Mouse (Mus musculus): ENCODE results near the gene Sp2. TPM values are rescaled to one million over a fixed set of nuclear protein-coding genes. Genes with fewer than 3 reads are reported as not detected.

The Sp2 gene
- total RNA-seq (2015; ENCODE audit: low replicate concordance) (16.1 and 17.1 TPM in 2 replicates), total RNA-seq (2017; ENCODE audit: low replicate concordance) (4.4 and 6.1 TPM in 2 replicates)

- ATAC-seq (replicated peaks; ENCODE audit: low FRiP score, poor library complexity, severe bottlenecking), result no peak
Observed at GRCm38 (mm10) chr11:96982859-96983258, at the start of gene Sp2. TSS of gene Sp2 (minus strand) at chr11:96982959.

DNA sequence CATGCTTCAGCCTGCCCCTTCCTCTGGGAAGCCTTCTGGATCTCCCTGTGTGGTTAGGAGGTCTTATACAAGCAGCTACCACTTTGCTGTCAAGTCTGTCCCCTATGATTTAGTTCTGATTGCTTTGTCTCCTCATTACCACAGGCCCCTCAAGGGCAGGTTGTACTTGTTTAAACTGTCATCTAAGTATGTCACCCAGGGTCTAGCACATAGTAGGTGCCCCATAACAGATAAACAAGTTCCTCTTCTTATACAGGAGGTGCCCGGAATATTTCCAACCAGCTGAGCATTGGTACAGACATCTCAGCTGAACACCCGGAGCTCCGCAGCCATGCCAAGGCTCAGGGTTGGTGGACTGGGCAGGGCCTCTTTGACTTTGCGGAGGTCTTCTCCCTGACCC, 49.7 kb upstream of the Sp2 start:
- no peak for ATAC-seq (replicated peaks; ENCODE audit: low FRiP score, poor library complexity, severe bottlenecking)

DNA sequence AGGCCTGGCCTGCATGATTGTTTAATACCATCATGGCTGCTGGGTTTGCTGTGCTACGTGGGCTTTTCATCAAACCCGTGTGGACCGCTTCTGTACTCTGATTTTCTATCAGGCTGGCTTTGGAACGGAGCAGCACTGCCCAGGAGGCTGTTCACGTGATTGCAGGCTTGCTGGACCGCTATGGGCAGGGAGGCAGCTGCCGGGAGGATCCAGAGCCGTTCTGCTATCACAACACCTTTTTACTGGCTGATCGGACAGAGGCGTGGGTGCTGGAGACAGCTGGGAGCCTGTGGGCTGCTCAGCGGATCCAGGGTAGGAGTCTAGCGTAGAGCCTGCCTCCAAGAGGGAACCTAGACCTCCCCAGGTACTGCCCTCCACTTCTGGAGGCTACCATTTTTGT, 49.2 kb upstream of the Sp2 start:
- no peak for ATAC-seq (replicated peaks; ENCODE audit: low FRiP score, poor library complexity, severe bottlenecking)

DNA sequence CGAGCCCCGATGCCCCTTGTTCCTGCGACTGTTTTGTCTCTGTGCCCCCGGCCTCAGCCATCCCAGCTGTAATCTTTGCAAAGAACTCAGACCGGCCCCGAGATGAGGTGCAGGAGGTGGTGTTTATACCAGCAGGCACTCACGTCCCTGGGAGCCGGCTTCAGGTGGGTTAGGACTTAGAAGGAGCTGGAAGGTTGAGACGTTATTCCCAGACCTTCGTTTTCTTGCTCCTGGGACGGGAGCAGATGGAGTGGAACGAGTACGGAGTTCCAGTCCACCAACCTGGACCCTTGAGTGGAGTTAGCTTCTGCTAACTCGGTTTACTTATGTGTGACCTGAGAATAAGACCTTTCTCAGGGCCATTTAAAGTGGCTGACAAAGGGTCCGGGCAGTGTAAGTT, 47.7 kb upstream of the Sp2 start:
- ATAC-seq (replicated peaks; ENCODE audit: low FRiP score, poor library complexity, severe bottlenecking), result no peak

- peak; percentile 85 for ATAC-seq (replicated peaks; ENCODE audit: low FRiP score, poor library complexity, severe bottlenecking)
Observed at GRCm38 (mm10) chr11:97029686-97030417, 47.1 kb upstream of the Sp2 start, which contains the start of gene Scrn2. TSS of gene Scrn2 (plus strand) at chr11:97029938.

GRCm38 (mm10) chr11:97025721-97026344, 43.1 kb upstream of the Sp2 start:
- ATAC-seq (replicated peaks; ENCODE audit: low FRiP score, poor library complexity, severe bottlenecking), result peak; percentile 78

- ATAC-seq (replicated peaks; ENCODE audit: low FRiP score, poor library complexity, severe bottlenecking), result no peak
Observed at GRCm38 (mm10) chr11:97024977-97025376, 42.2 kb upstream of the Sp2 start.

GRCm38 (mm10) chr11:97021873-97022484, 39.2 kb upstream of the Sp2 start:
- ATAC-seq (replicated peaks; ENCODE audit: low FRiP score, poor library complexity, severe bottlenecking), result peak; percentile 24; the same call in 1 of the 2 replicates

DNA sequence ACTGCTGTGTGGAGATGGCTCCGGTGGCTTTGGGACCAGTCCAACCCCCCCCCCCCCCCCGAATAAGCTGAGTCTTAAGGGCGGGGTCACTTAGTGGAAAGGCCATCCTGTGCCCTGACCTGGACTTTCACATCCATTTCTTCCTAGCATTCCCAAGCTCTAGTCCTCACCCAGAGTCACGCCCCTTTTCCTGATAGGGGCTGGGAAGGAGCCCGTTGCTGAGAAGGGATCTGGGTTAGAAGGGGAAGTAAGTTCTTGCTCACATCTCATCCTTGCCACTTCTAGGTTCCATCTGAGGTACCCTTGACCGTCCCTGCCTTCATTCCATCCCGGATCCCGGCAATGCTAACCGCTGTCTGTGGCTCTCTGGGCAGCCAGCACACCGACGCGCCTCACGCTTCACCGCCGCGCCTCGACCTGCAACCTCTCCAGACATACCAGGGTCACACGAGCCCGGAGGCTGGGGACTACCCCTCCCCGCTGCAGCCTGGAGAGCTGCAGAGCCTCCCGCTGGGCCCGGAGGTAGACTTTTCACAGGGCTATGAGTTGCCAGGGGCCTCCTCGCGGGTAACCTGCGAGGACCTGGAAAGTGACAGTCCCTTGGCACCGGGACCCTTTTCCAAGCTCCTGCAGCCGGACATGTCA, 38.5 kb upstream of the Sp2 start:
- ATAC-seq (replicated peaks; ENCODE audit: low FRiP score, poor library complexity, severe bottlenecking), result no peak

GRCm38 (mm10) chr11:97019345-97019708, 36.6 kb upstream of the Sp2 start:
- no peak for ATAC-seq (replicated peaks; ENCODE audit: low FRiP score, poor library complexity, severe bottlenecking)

DNA sequence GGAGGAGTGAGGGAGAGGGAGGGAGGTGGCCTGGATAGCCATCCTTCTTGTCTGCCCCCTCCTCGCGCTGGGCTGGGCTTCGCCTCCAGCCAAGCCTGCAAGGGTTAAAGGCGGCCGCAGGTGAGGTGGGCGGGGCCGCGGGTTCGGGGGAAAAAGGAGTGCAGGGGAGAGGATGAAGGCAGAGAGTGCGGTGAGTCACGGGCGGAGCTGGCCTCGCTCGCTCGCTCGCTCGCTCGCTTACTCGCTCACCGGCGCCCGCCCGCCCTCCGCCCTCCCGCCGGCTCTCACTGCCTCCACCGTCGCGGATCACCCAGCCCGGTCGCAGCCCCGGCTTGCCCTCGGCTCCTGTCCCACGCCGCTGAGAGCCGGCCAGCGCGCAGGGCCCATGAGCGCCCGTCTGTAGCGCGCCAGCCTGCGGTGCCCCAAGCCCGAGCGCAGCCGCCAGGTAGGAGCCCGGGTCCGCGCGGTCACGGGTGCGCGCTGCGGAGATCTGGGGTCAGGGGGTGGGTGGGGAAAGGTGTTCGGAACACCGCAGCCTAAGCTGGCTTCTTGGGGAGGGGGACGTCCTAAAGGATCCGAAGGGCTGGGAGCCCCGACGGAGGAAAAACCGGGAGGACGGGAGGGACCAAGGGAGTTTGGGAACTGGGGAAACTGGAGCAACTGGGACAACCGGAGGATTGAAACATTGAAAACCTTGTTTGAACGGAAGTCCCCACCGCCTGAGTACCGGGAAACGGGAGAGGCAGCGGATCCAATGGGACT, 36.0 kb upstream of the Sp2 start:
- ATAC-seq (replicated peaks; ENCODE audit: low FRiP score, poor library complexity, severe bottlenecking), result no peak

DNA sequence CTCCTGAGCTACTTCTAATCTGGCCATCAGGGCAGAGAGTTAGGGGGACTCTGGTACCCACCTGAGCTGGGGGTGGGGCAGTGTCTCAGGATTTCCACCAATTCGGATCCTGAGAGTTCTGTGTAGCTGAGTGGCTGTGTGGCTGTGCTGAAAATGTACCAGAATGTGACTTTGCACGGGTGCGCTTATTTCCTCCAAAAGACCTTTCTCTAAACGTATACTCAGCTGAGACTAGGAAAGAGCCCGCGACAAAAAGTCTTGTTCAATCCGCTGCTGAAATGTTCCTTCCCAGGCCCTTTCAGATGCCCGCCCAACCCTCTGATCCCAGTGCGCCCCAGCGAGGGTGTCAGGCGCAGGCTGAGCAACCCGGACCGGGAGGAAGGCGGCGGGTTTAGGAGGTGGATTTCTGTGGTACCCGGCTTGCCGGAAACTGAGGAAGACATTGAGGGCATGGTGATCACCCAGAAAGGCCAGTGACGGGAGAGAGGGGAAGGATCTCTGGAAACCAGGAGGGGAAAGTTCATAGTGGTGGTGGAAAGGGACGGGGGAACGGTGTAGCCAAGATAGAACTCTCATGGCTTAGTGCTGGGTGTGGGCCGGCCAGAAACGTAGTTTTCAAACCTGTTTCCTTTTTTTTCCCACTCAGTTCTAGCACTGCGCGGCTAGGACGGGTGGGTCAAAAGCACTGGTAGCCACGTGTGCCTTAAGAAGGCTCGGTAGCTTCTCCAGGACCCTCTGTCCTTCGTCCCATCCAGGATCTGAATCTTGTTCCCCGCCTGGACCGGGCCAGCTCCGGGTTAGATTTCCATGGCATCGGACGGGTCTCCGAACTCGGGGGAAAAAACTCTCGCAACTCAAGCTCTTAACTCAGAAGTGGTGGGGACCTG, 35.2 kb upstream of the Sp2 start:
- no peak for ATAC-seq (replicated peaks; ENCODE audit: low FRiP score, poor library complexity, severe bottlenecking)

DNA sequence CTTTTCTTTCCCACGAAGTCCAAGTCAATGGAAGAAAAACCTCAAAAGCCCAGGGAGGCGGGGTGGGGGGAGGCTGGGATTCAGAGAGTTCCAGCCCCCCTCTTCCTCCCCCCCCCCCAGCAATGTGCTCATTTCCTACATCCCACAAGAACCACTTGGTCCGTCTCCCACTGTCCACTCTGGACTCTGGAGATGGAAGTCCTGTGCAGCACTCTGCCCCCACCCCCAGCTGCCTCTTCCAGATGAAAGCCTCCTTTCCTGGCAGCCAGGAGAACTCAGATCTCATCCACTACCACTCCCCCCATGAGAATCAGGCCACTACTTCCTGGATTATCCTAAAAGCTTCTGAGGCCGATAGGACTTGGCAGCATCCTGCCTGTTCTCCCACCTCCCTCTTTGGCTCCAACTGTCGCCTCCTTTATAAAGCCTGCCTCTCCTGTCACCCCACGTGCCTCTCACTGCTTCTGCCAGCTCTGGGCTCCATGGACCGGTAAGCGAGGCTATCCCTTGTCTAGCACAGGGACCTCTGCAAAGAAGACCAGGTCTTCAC, 30.4 kb upstream of the Sp2 start, which contains the start of gene Sp6:
Gene Sp6, plus strand, starts transcription at position 274 of the 550 bp plus-strand sequence.
- ATAC-seq (replicated peaks; ENCODE audit: low FRiP score, poor library complexity, severe bottlenecking), result no peak

DNA sequence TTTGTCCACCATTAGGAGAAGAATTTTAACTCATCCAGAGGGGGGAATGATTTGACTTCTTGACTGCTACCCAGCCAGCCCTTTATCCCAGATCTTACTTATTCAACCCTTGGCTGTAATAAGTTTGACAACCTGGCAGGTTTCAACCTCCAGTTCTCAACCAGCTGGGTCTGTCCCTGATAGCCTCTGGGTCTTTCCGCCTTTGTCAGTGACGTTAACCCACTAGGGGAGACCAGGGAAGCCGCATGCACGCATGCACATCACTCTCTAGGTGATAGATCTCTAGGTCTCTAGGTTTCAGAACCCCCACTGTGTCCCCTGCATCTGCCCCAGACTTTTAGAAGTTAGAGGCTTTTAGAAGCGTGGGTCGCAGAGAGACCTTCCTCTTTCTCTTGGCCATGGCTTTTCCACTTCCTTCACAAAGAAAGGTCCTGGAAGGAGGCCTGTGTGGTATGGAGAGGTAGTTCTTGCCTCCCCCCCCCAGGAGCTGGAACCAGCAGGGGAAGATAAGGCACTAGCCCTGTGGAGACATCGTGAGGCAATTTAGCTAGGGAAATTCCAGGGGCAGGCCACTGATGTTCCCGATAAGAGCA, 26.5 kb upstream of the Sp2 start:
- ATAC-seq (replicated peaks; ENCODE audit: low FRiP score, poor library complexity, severe bottlenecking), result no peak

GRCm38 (mm10) chr11:97007093-97007794, 24.5 kb upstream of the Sp2 start:
- ATAC-seq (replicated peaks; ENCODE audit: low FRiP score, poor library complexity, severe bottlenecking), result no peak

DNA sequence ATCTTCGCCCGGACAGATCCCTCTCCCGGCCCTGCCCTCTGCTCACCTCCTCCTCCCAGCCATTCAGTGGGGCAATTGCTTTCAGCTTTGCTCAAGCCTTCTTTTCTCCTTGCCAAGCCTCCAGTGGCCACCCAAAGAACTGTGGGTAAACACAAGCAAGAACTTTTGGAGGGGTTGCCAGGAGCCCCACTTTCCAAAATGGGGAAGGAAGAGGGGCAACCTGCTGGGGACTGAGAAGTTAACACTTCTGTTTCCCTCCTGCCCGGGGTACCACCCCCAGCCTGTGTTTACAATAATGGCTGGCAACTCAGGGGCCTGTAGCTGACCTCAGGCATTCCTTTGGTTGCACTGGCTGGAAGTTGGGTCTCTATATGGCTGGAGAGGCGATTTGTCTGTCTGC, 20.4 kb upstream of the Sp2 start:
- ATAC-seq (replicated peaks; ENCODE audit: low FRiP score, poor library complexity, severe bottlenecking), result no peak

GRCm38 (mm10) chr11:96997380-96997956, 14.7 kb upstream of the Sp2 start:
- ATAC-seq (replicated peaks; ENCODE audit: low FRiP score, poor library complexity, severe bottlenecking), result no peak

Data from erythroblast, adult 5-6 weeks (primary cell).